Mouse (Mus musculus): ENCODE data around the gene Frmd4b. TPM values are rescaled to one million over a fixed set of nuclear protein-coding genes. Genes with fewer than 3 reads are reported as not detected.

Frmd4b gene
- polyA plus RNA-seq, 1 experiment = 4.8 TPM

DNA sequence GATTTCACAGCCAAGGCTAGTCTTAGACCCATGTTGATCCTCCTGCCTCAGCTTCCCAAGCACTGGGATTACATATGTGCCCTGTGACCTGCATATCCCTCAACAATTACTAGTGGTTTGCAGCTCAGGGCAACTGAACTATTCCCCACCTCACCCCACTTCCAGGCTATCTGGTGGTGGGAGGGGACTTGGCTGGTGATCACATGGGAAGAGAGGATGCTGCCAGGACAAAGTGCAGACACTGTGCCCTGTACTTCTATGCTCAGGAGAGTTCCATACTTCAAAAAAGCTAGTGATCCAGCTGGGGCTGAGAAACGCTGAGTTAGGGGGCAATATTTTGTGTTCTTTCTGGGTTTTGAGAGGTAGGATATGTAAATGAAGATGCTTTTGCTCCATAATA, 300.6 kb downstream of the Frmd4b start:
- H3K27me3 ChIP-seq (ENCODE audit: control insufficient read depth, insufficient read depth, low read length) = no peaks in the 10 kb centered on the region
- H3K4me1 ChIP-seq (ENCODE audit: control insufficient read depth, insufficient read depth, insufficient read length, low read length) = peaks cover 6% of the 10 kb centered on the region
- H3K36me3 ChIP-seq (ENCODE audit: control insufficient read depth, insufficient read depth, low read length) = no peaks in the 10 kb centered on the region
- H3K27ac ChIP-seq (ENCODE audit: insufficient read depth, low read depth, low read length) = no peak overlapping the region
- TF ChIP-seq CTCF (IDR thresholded peaks at IDR 0.05; ENCODE audit: extremely low read depth, insufficient read length, insufficient replicate concordance, low read depth, low read length) (no peak), POLR2A (IDR thresholded peaks at IDR 0.05; ENCODE audit: low read depth, low read length) (no peak)
- H3K4me3 ChIP-seq (ENCODE audit: low read depth, low read length) = no peak overlapping the region
- 29% methylated on average over 1 of the region's 1 CpGs for WGBS

GRCm38 (mm10) chr6:97315311-97315710, 302.0 kb downstream of the Frmd4b start:
- 46% methylated on average over 3 of the region's 3 CpGs for WGBS
- H3K27me3 ChIP-seq (ENCODE audit: control insufficient read depth, insufficient read depth, low read length) = no peaks in the 10 kb centered on the region
- peaks cover 6% of the 10 kb centered on the region for H3K4me1 ChIP-seq (ENCODE audit: control insufficient read depth, insufficient read depth, insufficient read length, low read length)
- no peaks in the 10 kb centered on the region for H3K36me3 ChIP-seq (ENCODE audit: control insufficient read depth, insufficient read depth, low read length)
- H3K27ac ChIP-seq (ENCODE audit: insufficient read depth, low read depth, low read length) = no peak overlapping the region
- TF ChIP-seq POLR2A (IDR thresholded peaks at IDR 0.05; ENCODE audit: low read depth, low read length) (no peak), CTCF (IDR thresholded peaks at IDR 0.05; ENCODE audit: extremely low read depth, insufficient read length, insufficient replicate concordance, low read depth, low read length) (no peak)
- H3K4me3 ChIP-seq (ENCODE audit: low read depth, low read length) = no peak overlapping the region

- peak overlapping the region; percentile 70 for H3K4me3 ChIP-seq (ENCODE audit: low read depth, low read length)
- peaks cover 3% of the 10 kb centered on the region for H3K4me1 ChIP-seq (ENCODE audit: control insufficient read depth, insufficient read depth, insufficient read length, low read length)
- no peak for TF ChIP-seq POLR2A (IDR thresholded peaks at IDR 0.05; ENCODE audit: low read depth, low read length)
- TF ChIP-seq CTCF (IDR thresholded peaks at IDR 0.05; ENCODE audit: extremely low read depth, insufficient read length, insufficient replicate concordance, low read depth, low read length) = no peak
- peak overlapping the region; percentile 83 for H3K27ac ChIP-seq (ENCODE audit: insufficient read depth, low read depth, low read length)
- WGBS = 5% methylated on average over 3 of the region's 3 CpGs
- H3K36me3 ChIP-seq (ENCODE audit: control insufficient read depth, insufficient read depth, low read length) = peaks cover 11% of the 10 kb centered on the region; the same call in 1 of the 2 replicates
- H3K27me3 ChIP-seq (ENCODE audit: control insufficient read depth, insufficient read depth, low read length) = no peaks in the 10 kb centered on the region
Observed at GRCm38 (mm10) chr6:97312545-97312939, 304.8 kb downstream of the Frmd4b start.

GRCm38 (mm10) chr6:97311599-97312544, 305.5 kb downstream of the Frmd4b start:
- WGBS = 3% methylated on average over 33 of the region's 33 CpGs
- peak overlapping the region; percentile 83 for H3K27ac ChIP-seq (ENCODE audit: insufficient read depth, low read depth, low read length)
- H3K36me3 ChIP-seq (ENCODE audit: control insufficient read depth, insufficient read depth, low read length) = peaks cover 13% of the 10 kb centered on the region; the same call in 1 of the 2 replicates
- no peaks in the 10 kb centered on the region for H3K4me1 ChIP-seq (ENCODE audit: control insufficient read depth, insufficient read depth, insufficient read length, low read length)
- peak overlapping the region; percentile 70 for H3K4me3 ChIP-seq (ENCODE audit: low read depth, low read length)
- H3K27me3 ChIP-seq (ENCODE audit: control insufficient read depth, insufficient read depth, low read length) = no peaks in the 10 kb centered on the region
- TF ChIP-seq POLR2A (IDR thresholded peaks at IDR 0.05; ENCODE audit: low read depth, low read length) (peak; percentile 36; the same call in 1 of the 2 replicates), CTCF (IDR thresholded peaks at IDR 0.05; ENCODE audit: extremely low read depth, insufficient read length, insufficient replicate concordance, low read depth, low read length) (no peak)

- TF ChIP-seq CTCF (IDR thresholded peaks at IDR 0.05; ENCODE audit: extremely low read depth, insufficient read length, insufficient replicate concordance, low read depth, low read length) (no peak), POLR2A (IDR thresholded peaks at IDR 0.05; ENCODE audit: low read depth, low read length) (no peak)
- H3K36me3 ChIP-seq (ENCODE audit: control insufficient read depth, insufficient read depth, low read length) = peaks cover 21% of the 10 kb centered on the region
- peak overlapping the region; percentile 70 for H3K4me3 ChIP-seq (ENCODE audit: low read depth, low read length)
- H3K27me3 ChIP-seq (ENCODE audit: control insufficient read depth, insufficient read depth, low read length) = no peaks in the 10 kb centered on the region
- H3K4me1 ChIP-seq (ENCODE audit: control insufficient read depth, insufficient read depth, insufficient read length, low read length) = no peaks in the 10 kb centered on the region
- WGBS = 12% methylated on average over 7 of the region's 7 CpGs
- peak overlapping the region; percentile 83 for H3K27ac ChIP-seq (ENCODE audit: insufficient read depth, low read depth, low read length)
Observed at GRCm38 (mm10) chr6:97310901-97311331, 306.4 kb downstream of the Frmd4b start.

DNA sequence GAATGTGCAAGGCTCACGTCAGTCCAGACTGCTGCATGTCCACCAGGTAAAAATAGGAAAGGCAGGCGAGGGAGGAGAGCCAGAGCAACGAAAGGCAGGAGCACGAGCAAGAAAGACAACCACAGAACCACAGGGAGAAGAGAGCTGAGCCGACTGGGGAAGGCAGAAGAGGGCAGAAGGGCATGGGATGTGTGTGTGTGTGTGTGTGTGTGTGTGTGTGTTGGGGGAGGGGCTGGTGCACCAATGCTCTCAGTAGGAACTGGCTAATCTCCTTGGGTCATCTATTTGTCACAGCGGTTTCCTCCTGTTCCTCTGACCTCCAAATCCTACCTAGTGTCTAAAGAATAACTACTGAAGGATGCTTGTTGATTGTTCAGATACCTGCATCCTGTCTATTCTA, 308.2 kb downstream of the Frmd4b start:
- Histone ChIP-seq H3K36me3 (ENCODE audit: control insufficient read depth, insufficient read depth, low read length) (peaks cover 31% of the 10 kb centered on the region), H3K27ac (ENCODE audit: insufficient read depth, low read depth, low read length) (no peak overlapping the region), H3K4me1 (ENCODE audit: control insufficient read depth, insufficient read depth, insufficient read length, low read length) (no peaks in the 10 kb centered on the region), H3K4me3 (ENCODE audit: low read depth, low read length) (no peak overlapping the region), H3K27me3 (ENCODE audit: control insufficient read depth, insufficient read depth, low read length) (no peaks in the 10 kb centered on the region)
- TF ChIP-seq CTCF (IDR thresholded peaks at IDR 0.05; ENCODE audit: extremely low read depth, insufficient read length, insufficient replicate concordance, low read depth, low read length) = no peak
- TF ChIP-seq POLR2A (IDR thresholded peaks at IDR 0.05; ENCODE audit: low read depth, low read length) = no peak
- WGBS = 69% methylated on average over 6 of the region's 6 CpGs

GRCm38 (mm10) chr6:97308562-97308961, 308.8 kb downstream of the Frmd4b start:
- Histone ChIP-seq H3K36me3 (ENCODE audit: control insufficient read depth, insufficient read depth, low read length) (peaks cover 37% of the 10 kb centered on the region), H3K27me3 (ENCODE audit: control insufficient read depth, insufficient read depth, low read length) (no peaks in the 10 kb centered on the region), H3K27ac (ENCODE audit: insufficient read depth, low read depth, low read length) (no peak overlapping the region), H3K4me3 (ENCODE audit: low read depth, low read length) (no peak overlapping the region), H3K4me1 (ENCODE audit: control insufficient read depth, insufficient read depth, insufficient read length, low read length) (no peaks in the 10 kb centered on the region)
- TF ChIP-seq POLR2A (IDR thresholded peaks at IDR 0.05; ENCODE audit: low read depth, low read length) (no peak), CTCF (IDR thresholded peaks at IDR 0.05; ENCODE audit: extremely low read depth, insufficient read length, insufficient replicate concordance, low read depth, low read length) (no peak)
- WGBS = 85% methylated on average over 6 of the region's 6 CpGs

Measured in small intestine, adult 2 months (tissue).